Mouse (Mus musculus) midbrain, embryonic 10.5 days (tissue): ENCODE results near the gene Catsper3. TPM values are rescaled to one million over a fixed set of nuclear protein-coding genes. Genes with fewer than 3 reads are reported as not detected.

Experiments
- DNase-seq: peaks from one replicate; pipeline ENCODE4 v3.0.0-alpha.2; 2017; ENCODE audit warnings: low spot score
- H3K27ac ChIP-seq: fragments of 300-500 bp; sonication (generic); replicated peaks from 2 replicates; pipeline ENCODE4 v1.5.1; 2016; ENCODE audit warnings: mild to moderate bottlenecking
- H3K27me3 ChIP-seq: fragments of 300-500 bp; sonication (generic); 2 replicates; pipeline ENCODE4 v1.6.1; 2016; ENCODE audit warnings: low read depth, mild to moderate bottlenecking; ENCODE audit not compliant: poor library complexity, severe bottlenecking
- H3K36me3 ChIP-seq: fragments of 300-500 bp; sonication (generic); 2 replicates; pipeline ENCODE4 v1.6.1; 2016; ENCODE audit warnings: mild to moderate bottlenecking, moderate library complexity
- H3K4me1 ChIP-seq: fragments of 300-500 bp; sonication (generic); 2 replicates; pipeline ENCODE4 v1.6.1; 2016
- H3K4me3 ChIP-seq: fragments of 300-500 bp; sonication (generic); 2 replicates; pipeline ENCODE4 v1.5.1; 2016; ENCODE audit warnings: mild to moderate bottlenecking, moderate library complexity
- H3K9me3 ChIP-seq: fragments of 300-500 bp; sonication (generic); replicated peaks from 2 replicates; pipeline ENCODE4 v1.6.1; 2016; ENCODE audit warnings: mild to moderate bottlenecking
- WGBS: fragments of 180-500 bp; shearing (Covaris S2); methylation state at CpG from one replicate; pipeline ENCODE4 v1.1.7; 2016; 5-methylcytosine and 5-hydroxymethylcytosine counted together
- polyA plus RNA-seq: library from polyadenylated mRNA; unstranded; fragments of >200 nt; fragmentation: Nextera tagmentation; extraction: Ambion mirVana; gene quantifications from 2 replicates; pipeline ENCODE4 v1.2.1, GENCODE M21; 2016

The Catsper3 gene
- polyA plus RNA-seq, 1 experiment from 2014 or later: not detected

DNA sequence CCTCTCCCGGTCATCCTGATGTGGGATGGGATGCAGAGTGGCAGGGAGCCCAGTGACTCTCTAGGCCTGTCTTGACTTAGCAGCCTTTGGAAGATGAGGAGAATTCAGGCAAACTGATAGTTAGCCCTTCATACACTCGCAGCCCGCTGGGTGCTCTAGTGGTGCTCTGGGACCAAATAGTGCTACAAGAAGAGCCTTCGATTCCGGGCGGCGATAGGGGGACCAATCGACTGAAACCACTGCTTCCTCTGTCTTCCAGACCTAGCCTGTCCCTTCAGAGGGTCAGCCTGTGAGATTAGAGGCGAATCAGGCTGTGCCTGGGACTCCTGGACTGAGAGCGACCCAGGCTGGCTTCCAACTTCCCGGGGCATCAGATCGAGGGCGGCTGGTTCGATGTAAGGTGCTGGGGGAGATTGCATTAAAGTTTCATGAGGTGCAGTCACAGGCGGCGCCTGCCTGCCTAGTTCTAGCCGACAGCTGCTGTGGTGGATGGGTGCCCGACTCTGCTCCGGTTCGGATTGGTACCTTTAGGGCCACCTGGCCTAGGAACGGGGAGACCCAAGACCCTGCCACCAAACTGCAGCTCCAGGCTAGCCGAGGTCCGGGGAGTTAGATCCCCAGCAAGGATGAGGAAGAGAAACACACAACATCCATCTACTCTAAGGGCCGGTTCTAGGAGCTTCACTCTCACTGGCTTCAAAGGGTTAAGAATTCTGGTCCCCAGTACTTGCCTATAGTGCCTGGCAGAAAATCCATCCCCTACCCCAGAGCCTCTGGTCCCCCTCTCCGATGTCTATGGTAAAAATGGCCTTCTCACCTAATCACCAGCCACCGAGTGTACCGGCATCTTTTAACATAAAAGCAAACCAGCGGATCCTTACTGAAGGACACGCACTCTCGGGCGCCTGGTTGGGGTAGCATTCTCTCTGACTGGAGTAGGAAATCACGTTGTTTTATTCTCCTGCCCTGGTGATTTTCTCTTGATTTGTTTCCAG, 52.7 kb downstream of the Catsper3 start:
- Histone ChIP-seq H3K36me3 (no peaks in the 10 kb centered on the region), H3K27me3 (peaks cover 100% of the 10 kb centered on the region), H3K9me3 (no peaks in the 10 kb centered on the region), H3K27ac (no peak overlapping the region), H3K4me3 (no peak overlapping the region), H3K4me1 (peaks cover 35% of the 10 kb centered on the region)
- 2% methylated on average over 32 of the region's 32 CpGs for WGBS
- peak; percentile 57 for DNase-seq

DNA sequence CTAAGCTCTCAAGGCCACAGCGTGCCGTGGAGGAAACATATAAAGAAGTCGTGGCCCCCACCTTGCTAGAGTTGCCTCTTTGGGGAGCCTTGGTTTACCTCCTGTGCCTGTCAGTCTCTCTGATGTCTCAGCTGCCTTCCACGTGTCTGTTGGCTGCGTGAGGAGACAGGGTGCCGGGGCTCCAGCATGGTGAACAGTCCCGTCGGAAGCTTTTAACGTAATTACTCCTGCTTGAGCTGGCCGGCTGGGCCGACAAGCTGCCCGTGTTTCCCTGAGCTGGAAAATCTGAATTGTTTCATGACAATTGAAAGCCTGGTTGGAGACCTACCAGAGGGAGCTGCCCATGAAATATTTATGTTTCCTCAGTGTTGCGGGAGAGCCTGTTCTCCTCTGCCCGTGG, 55.9 kb downstream of the Catsper3 start:
- peaks cover 35% of the 10 kb centered on the region for H3K4me1 ChIP-seq
- DNase-seq: no peak
- H3K9me3 ChIP-seq: no peaks in the 10 kb centered on the region; the same call in 1 of the 2 replicates
- no peak overlapping the region for H3K27ac ChIP-seq
- H3K27me3 ChIP-seq: peaks cover 89% of the 10 kb centered on the region
- H3K36me3 ChIP-seq: no peaks in the 10 kb centered on the region
- WGBS: 35% methylated on average over 14 of the region's 14 CpGs
- no peak overlapping the region for H3K4me3 ChIP-seq

DNA sequence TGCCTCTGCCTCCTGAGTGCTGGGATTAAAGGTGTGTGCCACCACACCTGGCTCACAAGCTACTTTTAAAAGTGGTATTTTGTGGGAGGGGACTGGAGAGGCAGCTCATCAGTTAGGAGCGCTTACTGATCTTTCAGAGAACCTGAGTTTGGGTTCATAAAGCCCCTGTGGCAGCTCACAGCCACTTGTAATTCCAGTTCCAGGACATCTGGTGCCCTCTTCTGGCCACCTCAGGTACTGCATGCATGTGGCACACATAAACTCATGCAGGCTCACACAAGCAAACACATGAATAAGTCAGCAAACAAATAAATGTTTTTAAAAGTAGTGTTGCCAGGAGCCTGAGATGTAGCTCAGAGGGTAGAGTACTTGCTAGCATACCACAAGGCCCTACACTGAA, 59.3 kb downstream of the Catsper3 start:
- Histone ChIP-seq H3K9me3 (no peaks in the 10 kb centered on the region; the same call in 1 of the 2 replicates), H3K4me1 (peaks cover 35% of the 10 kb centered on the region), H3K36me3 (no peaks in the 10 kb centered on the region), H3K27me3 (peaks cover 89% of the 10 kb centered on the region), H3K27ac (no peak overlapping the region), H3K4me3 (no peak overlapping the region)
- DNase-seq: no peak
- WGBS: 84% methylated on average over 1 of the region's 1 CpGs

DNA sequence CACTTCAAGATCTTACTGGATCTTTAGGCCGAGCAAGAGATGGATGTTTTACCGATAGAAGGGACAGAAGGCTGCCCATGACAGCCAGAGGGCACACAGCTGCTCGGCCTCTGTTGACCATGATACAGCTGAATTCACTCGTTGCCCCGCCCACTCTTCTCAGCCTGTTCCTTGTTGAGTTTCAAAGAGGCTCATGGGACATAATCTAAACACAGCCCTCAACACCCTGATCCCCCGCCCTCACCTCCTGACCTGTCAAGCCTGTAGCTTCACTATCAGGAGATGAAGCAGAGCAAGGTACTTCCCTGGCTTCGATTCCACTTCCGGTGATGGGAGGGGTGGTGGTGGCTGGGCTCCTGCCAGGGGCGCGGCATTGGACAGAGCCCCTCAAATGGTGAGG, 63.4 kb downstream of the Catsper3 start:
- H3K9me3 ChIP-seq: no peaks in the 10 kb centered on the region; the same call in 1 of the 2 replicates
- H3K36me3 ChIP-seq: no peaks in the 10 kb centered on the region
- 68% methylated on average over 10 of the region's 10 CpGs for WGBS
- no peak for DNase-seq
- H3K4me1 ChIP-seq: peaks cover 29% of the 10 kb centered on the region
- peaks cover 85% of the 10 kb centered on the region for H3K27me3 ChIP-seq
- peak overlapping the region; percentile 49 for H3K27ac ChIP-seq
- H3K4me3 ChIP-seq: no peak overlapping the region

DNA sequence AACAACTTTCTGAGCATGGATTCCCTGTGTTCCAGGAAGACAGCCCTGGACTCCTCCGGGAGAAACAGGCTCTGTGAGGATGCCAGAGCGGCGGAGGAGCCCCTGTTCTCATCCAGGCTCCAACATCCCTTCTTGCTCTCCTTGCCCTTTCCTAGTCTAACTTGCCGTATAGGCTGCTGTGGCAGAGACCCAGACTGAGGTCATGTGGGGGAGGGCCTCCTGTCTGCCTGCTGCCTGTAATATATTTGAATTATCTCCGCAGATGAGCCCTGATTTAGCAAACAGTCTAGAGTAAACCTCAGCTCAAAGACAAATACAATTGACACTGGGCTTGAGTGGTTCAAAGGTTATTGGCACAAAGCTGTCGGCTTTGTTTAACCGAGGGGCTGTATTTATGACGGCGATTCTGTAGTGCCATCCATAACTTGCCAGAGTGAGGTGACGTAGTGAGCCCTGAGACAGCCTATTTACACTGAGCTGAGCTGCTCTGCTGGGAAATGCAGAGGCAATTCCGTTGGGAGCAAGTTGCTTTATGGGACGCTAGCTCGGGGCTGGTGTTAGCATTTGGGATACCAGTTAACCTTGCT, 64.3 kb downstream of the Catsper3 start:
- peaks cover 90% of the 10 kb centered on the region for H3K27me3 ChIP-seq
- WGBS: 65% methylated on average over 13 of the region's 13 CpGs
- DNase-seq: no peak

DNA sequence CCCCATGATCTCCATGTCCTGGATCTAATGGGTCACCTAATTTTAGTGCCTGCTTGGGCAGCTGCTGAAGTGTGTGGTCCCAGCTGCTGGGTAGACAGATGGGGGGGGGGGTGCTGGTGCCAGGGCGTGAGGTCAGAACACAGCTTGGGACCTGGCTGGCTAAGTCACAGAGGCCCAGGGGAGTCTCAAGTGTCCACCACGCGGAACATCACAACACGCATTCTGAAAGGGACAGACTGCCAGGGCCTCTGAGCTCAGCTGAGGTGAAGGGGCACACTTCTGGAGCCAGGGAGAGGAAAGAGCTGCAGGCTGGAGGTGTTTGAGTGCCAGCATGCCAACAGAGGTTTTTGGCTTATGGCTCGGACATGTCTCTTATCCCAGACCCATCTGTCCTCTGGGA, 66.4 kb downstream of the Catsper3 start:
- Histone ChIP-seq H3K27me3 (peaks cover 96% of the 10 kb centered on the region), H3K4me3 (no peak overlapping the region), H3K27ac (0 out of 2 replicates have a peak overlapping the region, but pooled peaks have one; percentile 17), H3K36me3 (no peaks in the 10 kb centered on the region), H3K4me1 (peaks cover 32% of the 10 kb centered on the region), H3K9me3 (no peaks in the 10 kb centered on the region)
- WGBS: 82% methylated on average over 5 of the region's 5 CpGs
- no peak for DNase-seq

More for the DNA sequence above, 64.3 kb downstream of the Catsper3 start:
- H3K36me3 ChIP-seq: no peaks in the 10 kb centered on the region
- H3K4me3 ChIP-seq: no peak overlapping the region
- H3K4me1 ChIP-seq: peaks cover 32% of the 10 kb centered on the region
- no peaks in the 10 kb centered on the region; the same call in 1 of the 2 replicates for H3K9me3 ChIP-seq
- H3K27ac ChIP-seq: 0 out of 2 replicates have a peak overlapping the region, but pooled peaks have one; percentile 49

DNA sequence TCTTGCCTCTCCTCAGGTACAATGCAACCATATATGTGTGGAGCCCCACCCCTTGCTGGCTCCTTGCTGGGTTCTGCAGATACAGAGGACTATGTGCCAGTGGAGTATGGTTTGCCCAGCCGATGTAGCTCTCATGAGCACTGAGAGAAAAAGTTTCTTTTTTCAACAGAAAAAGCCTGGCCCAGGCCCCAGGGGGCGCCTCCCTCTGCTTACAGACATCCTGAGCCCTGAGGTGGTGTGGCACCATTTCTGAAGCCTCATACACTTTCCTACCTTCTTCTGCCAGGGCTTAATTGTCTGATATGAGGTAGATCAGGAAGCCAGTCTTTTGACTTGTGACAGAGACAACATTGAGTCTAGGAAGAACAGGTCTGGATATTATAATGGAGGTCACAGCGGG, 67.8 kb downstream of the Catsper3 start:
- no peak for DNase-seq
- Histone ChIP-seq H3K4me1 (peaks cover 27% of the 10 kb centered on the region), H3K27ac (no peak overlapping the region), H3K27me3 (peaks cover 96% of the 10 kb centered on the region), H3K36me3 (no peaks in the 10 kb centered on the region), H3K9me3 (no peaks in the 10 kb centered on the region), H3K4me3 (no peak overlapping the region)
- 76% methylated on average over 3 of the region's 3 CpGs for WGBS

DNA sequence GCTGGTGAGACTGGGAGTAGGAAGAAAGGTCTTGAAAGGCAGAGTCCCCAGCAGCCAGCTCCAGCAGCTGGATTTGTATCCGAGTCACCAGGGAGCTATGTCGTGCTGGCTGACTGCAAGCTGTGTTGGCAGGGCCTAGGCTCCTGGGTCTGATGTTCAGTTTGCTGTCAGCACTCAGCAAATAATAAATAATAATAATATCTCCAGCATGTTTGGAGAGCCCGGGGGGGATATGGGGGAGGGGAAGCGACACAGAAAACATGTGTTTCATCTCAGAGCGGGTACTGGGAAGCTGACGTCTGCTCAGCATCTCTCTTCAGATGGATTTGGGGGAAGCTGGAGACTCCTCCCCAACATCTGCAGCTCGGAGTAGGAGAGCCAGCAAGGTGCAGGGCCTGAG, 71.4 kb downstream of the Catsper3 start:
- H3K9me3 ChIP-seq: no peaks in the 10 kb centered on the region
- 76% methylated on average over 7 of the region's 7 CpGs for WGBS
- DNase-seq: no peak
- no peak overlapping the region for H3K4me3 ChIP-seq
- peaks cover 99% of the 10 kb centered on the region for H3K27me3 ChIP-seq
- H3K27ac ChIP-seq: no peak overlapping the region
- peaks cover 24% of the 10 kb centered on the region for H3K4me1 ChIP-seq
- H3K36me3 ChIP-seq: no peaks in the 10 kb centered on the region

DNA sequence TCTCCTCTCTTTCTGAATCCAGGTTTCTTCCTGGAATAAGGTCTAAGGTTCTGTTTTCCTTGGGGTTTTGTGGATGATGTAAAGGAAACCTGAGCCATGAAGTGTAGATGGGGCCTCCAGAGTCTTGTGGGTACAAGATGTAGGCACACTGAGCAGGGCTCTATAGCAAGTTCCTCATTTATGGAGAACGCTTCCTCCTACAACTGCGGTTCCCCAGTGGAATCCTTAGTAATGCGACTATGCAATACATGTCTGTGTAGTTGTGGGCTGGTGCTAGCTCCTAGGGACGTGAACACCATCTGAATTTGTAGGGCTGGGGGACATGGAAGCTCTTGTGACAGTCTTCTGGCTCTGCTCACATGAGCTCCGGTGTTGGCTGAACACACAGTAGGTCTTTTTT, 74.1 kb downstream of the Catsper3 start:
- DNase-seq: no peak
- WGBS: 89% methylated on average over 5 of the region's 5 CpGs
- H3K36me3 ChIP-seq: no peaks in the 10 kb centered on the region
- no peak overlapping the region for H3K27ac ChIP-seq
- H3K27me3 ChIP-seq: peaks cover 99% of the 10 kb centered on the region
- H3K4me1 ChIP-seq: peaks cover 24% of the 10 kb centered on the region
- no peaks in the 10 kb centered on the region for H3K9me3 ChIP-seq
- no peak overlapping the region for H3K4me3 ChIP-seq

Other genes with a start within 250 kb of the Catsper3 start
- gene Ddx41, start 247.9 kb upstream of the Catsper3 start, polyA plus RNA-seq: 86.3 and 92.0 TPM in 2 replicates
- 56.7 and 63.1 TPM in 2 replicates for gene Fam193b, start 213.4 kb upstream of the Catsper3 start, polyA plus RNA-seq
- 114 and 126 TPM in 2 replicates for gene Tmed9, start 210.8 kb upstream of the Catsper3 start, polyA plus RNA-seq
- 30.5 and 37.6 TPM in 2 replicates for gene B4galt7, start 184.7 kb upstream of the Catsper3 start, polyA plus RNA-seq
- gene Caml, start 161.6 kb upstream of the Catsper3 start, polyA plus RNA-seq: 59.1 and 60.8 TPM in 2 replicates
- 37.3 and 41.4 TPM in 2 replicates for gene Ddx46, start 149.5 kb upstream of the Catsper3 start, polyA plus RNA-seq
- gene B230219D22Rik, start 91.4 kb upstream of the Catsper3 start, polyA plus RNA-seq: 48.3 and 52.1 TPM in 2 replicates
- gene Txndc15, start 69.9 kb upstream of the Catsper3 start, polyA plus RNA-seq: 77.6 and 84.3 TPM in 2 replicates
- gene Pcbd2, start 57.2 kb upstream of the Catsper3 start, polyA plus RNA-seq: 33.8 and 34.8 TPM in 2 replicates
- 0.42 TPM in 1 of 2 replicates, not detected in the other for gene Pitx1, start 51.6 kb downstream of the Catsper3 start, polyA plus RNA-seq